Mouse (Mus musculus): ENCODE data around the gene Tardbp.

Gene Tardbp

DNA sequence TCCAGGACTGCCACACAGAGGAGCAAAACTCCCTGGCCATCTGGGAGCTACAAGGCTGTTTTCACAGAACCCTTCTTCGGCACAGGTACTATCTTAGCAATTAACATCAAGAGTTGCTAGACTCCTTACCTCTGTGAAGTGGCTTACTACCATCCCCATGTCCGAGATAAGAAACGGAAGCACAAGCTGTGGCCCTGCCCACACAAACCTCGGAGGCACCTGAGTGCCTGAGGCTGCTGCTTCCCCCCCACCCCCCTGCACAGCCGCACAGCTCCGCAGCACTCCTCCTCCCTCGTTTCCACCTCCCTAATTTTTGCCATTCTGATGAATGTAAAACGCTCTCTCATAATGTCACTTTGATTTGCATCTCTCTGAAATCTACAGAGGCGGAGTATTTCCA lies 11.5 kb upstream of the Tardbp start:
- DNase-seq (ENCODE audit: low read depth), result peak; percentile 34

DNA sequence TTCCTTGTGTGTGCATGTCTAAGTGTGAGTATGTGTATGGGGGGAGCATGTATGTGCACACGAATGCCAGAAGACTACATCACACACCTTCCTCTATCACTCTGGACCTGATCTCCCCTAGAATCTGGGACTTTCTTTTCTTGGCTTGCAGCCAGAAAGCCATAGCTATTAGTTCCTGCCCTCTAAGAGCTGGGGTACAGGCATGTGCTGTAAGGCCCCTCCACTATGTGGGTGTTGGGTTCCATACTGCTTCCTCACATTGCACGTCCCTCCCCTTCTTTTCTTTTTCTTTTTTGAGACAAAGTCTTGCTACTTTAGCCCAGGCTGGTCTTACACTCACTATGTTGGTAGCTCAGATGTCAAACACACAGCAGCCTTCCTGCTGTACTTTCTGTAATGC lies 8.5 kb upstream of the Tardbp start:
- no peak for DNase-seq (ENCODE audit: low read depth)

DNA sequence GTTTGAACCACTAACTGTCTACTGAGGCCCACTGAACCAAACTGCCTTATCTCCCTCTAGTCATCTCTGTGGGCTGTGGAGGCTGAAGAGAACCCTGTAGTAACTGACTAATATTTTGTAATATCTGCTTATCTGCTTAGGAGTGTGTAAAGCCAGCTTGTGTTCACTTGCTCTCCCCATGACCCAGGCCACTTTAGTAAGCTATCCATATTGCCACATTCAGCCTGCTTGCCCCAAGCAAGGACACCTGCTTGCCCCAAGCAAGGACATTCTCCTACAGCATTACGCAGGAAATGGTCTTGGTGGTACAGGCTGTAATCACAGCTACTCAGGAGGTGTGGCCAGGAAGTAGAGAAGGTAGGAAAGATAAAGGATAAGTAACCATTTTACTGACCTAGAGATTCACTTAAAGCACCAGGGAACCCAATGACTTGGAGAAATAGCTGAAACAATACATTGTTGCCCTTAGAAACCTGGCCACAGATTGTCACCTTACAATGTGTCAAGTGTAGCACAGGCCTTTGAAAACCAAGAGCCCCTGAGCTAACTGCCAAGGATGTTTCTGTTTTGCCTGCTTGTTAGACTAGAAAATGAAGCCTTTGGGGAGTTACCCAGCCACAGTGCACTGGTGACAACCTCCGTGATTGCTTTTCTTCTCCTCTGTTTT lies 6.7 kb upstream of the Tardbp start:
- DNase-seq (ENCODE audit: low read depth), result peak; percentile 26

GRCm38 (mm10) chr4:148632013-148632692 lies 5.3 kb upstream of the Tardbp start:
- no peak for DNase-seq (ENCODE audit: low read depth)

DNA sequence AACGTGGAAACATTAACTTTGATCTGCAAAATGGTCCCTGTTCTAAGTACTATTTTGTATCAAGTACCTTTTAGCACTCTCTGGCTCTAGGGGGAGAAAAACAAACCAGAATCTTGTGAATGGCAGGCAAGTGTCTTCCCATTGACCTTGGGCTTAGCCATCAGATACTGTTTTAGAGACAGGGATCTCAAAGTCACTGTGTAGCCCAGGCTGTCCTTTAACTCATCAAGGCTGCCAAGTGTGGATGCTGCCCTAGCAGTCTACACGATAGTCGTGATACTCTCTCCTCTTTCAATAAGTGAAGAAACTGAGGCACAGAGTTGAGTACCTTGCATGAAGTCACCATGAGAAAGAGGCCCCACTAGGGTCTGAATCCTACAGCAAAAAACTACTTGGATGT lies 427 bp upstream of the Tardbp start:
- DNase-seq (ENCODE audit: low read depth), result no peak

DNA sequence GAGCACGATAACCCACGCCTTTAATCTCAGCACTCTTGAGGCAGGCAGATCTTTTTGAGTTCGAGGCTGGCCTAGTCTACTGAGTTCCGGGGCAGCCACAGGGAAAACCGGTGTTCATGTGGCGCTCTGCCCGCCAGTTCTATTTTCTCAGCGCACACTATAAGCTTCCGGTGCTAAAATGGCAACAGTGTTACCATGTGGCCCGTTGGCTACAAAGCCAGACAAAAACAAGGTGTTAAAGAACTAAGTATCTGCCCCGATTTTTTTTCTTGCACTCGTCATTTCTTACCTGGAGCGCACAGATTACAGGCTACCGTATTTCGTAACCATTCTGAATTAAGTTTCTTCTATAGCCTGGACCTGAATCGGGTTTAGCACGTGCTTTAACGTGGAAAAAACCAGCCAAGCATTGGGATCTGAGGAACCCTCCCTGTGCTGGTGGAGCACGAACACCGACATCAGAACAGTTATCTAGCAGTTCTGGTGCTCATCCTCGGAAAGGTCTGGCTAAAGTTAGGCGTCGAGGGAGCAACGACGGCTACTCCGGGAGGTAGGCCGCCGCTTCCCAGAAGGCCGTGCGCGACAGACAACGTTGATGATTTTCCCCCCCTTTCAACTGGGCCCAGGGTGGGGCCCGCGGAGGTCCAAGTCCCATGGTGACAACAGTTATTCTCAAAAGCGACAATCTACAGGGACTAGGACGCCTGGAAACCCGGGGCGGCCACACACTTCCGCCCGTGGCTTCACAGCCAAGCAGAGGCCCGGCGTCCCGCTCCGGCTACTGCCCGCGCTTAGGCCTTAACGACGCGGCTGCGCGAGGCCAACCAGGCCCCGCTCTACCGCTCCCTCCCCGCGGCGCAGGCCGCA lies 830 bp downstream of the Tardbp start:
- DNase-seq (ENCODE audit: low read depth), result peak; percentile 83

GRCm38 (mm10) chr4:148625010-148625409 lies 1.8 kb downstream of the Tardbp start:
- DNase-seq (ENCODE audit: low read depth), result no peak

GRCm38 (mm10) chr4:148623609-148624008 lies 3.2 kb downstream of the Tardbp start:
- no peak for DNase-seq (ENCODE audit: low read depth)

- DNase-seq (ENCODE audit: low read depth), result no peak
Observed at GRCm38 (mm10) chr4:148622485-148622884, 4.3 kb downstream of the Tardbp start.

- DNase-seq (ENCODE audit: low read depth), result no peak
Observed at GRCm38 (mm10) chr4:148620718-148621117, 6.1 kb downstream of the Tardbp start.

DNA sequence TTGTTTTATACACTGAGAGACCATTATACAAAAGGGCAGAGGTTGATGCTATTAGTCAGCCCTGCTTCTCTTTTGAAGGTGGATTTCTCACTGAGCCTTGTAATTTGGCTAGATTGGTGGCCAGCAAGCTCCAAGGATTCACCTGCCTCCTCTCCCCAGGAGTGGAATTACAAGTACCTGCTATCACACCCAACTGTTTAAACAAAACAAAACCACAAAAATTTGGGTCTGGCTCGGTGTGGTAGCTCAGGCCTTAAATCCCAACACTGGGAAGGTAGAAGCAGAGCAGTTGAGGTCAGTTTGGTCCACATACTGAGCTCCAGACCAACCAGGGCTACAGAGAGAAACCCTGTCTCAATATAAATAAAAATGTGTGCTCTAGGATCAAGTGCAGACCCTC lies 7.0 kb downstream of the Tardbp start:
- no peak for DNase-seq (ENCODE audit: low read depth)

DNA sequence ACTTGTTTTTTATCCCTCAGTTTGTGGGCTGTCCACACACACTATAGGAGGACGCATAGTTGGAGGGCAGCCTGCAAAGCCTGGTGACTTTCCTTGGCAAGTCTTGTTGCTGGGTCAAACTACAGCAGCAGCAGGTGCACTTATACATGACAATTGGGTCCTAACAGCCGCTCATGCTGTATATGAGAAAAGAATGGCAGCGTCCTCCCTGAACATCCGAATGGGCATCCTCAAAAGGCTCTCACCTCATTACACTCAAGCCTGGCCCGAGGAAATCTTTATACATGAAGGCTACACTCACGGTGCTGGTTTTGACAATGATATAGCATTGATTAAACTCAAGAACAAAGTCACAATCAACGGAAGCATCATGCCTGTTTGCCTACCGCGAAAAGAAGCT lies 13.1 kb downstream of the Tardbp start:
- DNase-seq (ENCODE audit: low read depth), result no peak

DNA sequence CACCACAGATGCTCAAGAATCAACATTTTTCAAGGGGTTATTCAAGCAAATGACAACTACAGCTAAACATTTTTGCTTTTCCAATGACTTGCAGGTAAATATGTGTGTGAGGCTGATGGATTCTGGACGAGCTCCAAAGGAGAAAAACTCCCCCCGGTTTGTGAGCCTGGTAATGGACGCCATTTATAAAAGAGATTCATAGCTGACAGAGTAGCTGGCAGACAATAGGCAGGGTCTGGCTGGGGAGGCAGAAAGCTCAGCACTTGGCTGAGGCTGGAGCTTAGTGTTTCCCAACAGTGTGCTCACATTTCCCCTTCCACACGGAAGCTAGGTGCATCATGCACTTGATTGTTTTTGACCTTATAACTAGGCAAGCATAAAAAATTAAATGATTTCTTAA lies 14.3 kb downstream of the Tardbp start:
- no peak for DNase-seq (ENCODE audit: low read depth)

DNA sequence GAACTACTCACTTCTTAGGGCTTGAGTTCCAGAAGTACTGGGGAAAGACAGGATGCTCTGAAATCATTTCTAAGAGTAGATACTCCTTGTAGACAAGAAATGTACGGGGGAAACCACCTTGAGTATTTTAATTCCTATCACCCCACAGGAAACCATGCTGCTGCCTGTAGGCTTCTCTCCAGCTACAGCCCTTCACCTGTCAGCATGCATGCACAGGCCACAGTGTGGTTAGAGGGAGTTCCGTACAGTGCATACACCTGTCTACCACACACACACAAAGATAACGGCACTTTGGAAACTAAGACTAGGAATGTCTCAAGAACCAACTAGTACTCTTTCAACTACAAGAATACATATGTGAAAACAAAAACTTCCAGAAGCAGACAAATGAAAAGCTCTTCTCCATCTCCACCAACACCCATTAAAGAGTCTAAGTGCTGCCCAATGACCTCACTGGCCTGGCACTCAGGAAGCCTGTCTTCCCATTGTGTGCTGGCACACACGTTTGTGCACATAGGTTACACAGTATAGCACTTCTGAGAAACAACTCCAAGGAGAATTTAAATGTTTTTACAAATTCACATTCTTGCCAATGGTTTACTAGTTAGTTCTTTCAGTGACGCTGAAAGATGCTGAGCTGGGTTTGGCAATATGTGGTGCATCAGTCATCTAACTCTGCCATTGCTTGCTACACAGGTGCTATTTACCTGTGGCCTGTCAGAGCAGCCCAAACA lies 16.0 kb downstream of the Tardbp start:
- DNase-seq (ENCODE audit: low read depth), result no peak

DNA sequence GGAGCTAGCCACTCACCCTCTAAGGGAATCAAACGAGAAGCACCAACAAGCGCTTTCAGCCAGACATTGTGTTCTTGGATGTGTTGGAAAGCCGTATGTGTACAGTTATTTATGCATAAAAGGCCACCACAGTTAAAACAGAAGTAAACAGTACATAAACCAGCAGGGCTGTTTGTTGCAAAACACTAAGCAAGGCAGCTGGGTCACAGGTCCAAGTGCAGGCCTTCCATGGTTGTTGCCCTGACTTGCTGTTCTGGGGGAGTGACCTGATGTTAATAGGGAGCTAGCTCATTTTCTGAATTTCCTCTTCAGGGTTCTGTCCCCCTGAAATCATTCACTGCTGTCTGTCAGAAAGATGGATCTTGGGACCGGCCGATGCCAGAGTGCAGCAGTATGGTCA lies 17.0 kb downstream of the Tardbp start:
- DNase-seq (ENCODE audit: low read depth), result no peak

DNA sequence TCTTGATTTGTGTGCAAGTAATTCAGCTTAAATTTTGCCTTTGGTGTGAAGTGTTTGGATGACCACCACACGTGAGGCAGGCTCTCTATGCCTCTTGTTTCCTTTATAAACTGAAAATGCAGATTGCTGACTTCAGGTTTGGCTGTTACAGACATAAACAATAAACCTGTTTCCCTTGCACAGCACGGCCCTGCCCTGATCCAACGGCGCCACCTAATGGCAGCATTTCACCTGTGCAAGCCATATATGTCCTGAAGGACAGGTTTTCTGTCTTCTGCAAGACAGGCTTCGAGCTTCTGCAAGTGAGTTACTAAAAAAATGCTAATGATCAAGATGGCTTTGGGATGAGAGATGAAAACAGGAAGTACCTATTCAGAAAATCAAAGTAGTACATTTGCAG lies 19.1 kb downstream of the Tardbp start:
- peak; percentile 85 for DNase-seq (ENCODE audit: low read depth)

- DNase-seq (ENCODE audit: low read depth), result peak; percentile 77
Observed at GRCm38 (mm10) chr4:148604541-148605165, 22.2 kb downstream of the Tardbp start.

GRCm38 (mm10) chr4:148604141-148604540 lies 22.7 kb downstream of the Tardbp start:
- DNase-seq (ENCODE audit: low read depth), result no peak

GRCm38 (mm10) chr4:148603376-148604139 lies 23.3 kb downstream of the Tardbp start:
- DNase-seq (ENCODE audit: low read depth), result no peak

DNA sequence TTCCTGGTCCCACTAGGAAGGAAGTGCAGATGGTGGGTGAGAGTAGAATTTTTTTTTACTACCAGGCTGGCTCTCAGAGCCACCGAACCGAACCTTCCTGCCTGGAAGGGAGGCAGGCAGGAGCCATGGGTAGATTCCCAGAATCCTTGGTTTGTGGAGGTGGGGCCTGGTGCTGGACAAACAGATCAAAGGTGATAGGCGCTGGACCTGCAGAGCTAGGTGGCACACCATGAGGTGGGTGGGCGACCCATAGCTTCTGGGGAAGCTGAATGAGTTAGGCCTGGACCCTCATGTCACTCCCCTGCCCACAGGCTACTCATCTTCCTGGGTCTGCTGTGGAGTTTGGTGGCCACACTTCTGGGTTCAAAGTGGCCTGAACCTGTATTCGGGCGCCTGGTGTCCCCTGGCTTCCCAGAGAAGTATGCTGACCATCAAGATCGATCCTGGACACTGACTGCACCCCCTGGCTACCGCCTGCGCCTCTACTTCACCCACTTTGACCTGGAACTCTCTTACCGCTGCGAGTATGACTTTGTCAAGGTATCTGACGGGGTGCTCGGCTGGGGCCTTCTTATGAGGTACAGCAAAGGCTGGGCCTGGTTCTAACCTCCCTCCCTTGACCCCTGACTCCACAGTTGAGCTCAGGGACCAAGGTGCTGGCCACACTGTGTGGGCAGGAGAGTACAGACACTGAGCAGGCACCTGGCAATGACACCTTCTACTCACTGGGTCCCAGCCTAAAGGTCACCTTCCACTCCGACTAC lies 24.3 kb downstream of the Tardbp start, which contains the start of gene Masp2:
Masp2 (plus strand) TSS at position 198 of the 764 bp plus-strand sequence.
- no peak for DNase-seq (ENCODE audit: low read depth)
